Mouse (Mus musculus): ENCODE measurements around the gene Sh3rf1. TPM values are rescaled to one million over a fixed set of nuclear protein-coding genes. Genes with fewer than 3 reads are reported as not detected.
A peak's percentile ranks its signal among the peaks of the same experiment; 100 is the strongest.

The Sh3rf1 gene
- polyA plus RNA-seq, 1 experiment from 2014 or later: 13.0 TPM

DNA sequence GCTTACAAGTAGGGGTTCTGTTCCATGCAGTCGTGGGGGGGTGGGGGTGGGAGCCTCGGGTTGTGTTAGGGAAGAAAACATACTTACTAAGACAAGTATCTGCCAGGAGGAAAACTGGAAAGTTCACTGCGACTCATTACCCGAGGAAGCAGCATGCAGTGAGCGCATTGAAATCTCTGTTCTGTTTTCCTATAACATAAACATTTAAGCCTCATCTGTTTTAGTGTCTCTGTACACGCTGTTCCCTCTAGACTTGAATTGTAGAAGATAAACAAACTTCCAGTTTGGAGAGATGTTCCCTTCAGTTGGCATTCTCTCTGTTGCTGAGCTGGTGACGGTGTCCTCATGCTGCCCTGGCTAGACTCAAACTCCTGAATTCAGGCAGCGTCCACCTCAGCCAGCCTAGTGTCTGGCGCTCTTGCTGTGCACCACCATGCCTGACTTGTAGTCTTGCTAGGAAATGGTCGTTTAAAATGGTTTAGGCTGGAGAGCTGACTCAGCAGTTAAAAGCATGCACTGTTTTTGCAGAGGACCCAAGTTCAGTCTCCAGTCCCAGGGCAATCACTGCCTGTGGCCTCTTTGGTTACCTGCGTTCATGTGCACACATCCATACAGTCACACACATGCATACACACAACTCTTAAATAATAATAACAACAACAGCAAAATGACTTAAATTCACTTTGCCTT lies 162.0 kb downstream of the Sh3rf1 start:
- no peak overlapping the region for H3K9ac ChIP-seq
- H3K27ac ChIP-seq (replicated peaks): peak overlapping the region; percentile 66
- no peaks in the 10 kb centered on the region for H3K9me3 ChIP-seq (replicated peaks)
- H3K36me3 ChIP-seq: peaks cover 19% of the 10 kb centered on the region; the same call in 1 of the 2 replicates
- H3K4me1 ChIP-seq: peaks cover 19% of the 10 kb centered on the region
- WGBS: 66% methylated on average over 11 of the region's 11 CpGs
- no peak overlapping the region for H3K4me2 ChIP-seq (replicated peaks)
- H3K27me3 ChIP-seq: no peaks in the 10 kb centered on the region
- H3K4me3 ChIP-seq (replicated peaks): no peak overlapping the region
- no peak for ATAC-seq (ENCODE audit: insufficient number of reproducible peaks, low FRiP score, low TSS enrichment, low read depth)

- H3K27ac ChIP-seq (replicated peaks): peak overlapping the region; percentile 66
- H3K27me3 ChIP-seq: no peaks in the 10 kb centered on the region
- no peak overlapping the region for H3K4me2 ChIP-seq (replicated peaks)
- no peaks in the 10 kb centered on the region for H3K9me3 ChIP-seq (replicated peaks)
- H3K36me3 ChIP-seq: peaks cover 19% of the 10 kb centered on the region; the same call in 1 of the 2 replicates
- no peak overlapping the region for H3K4me3 ChIP-seq (replicated peaks)
- H3K9ac ChIP-seq: no peak overlapping the region
- WGBS: 14% methylated on average over 7 of the region's 7 CpGs
- peaks cover 24% of the 10 kb centered on the region for H3K4me1 ChIP-seq
- peak; percentile 60 for ATAC-seq (ENCODE audit: insufficient number of reproducible peaks, low FRiP score, low TSS enrichment, low read depth)
Measured at GRCm38 (mm10) chr8:61386645-61387044, 163.0 kb downstream of the Sh3rf1 start.

DNA sequence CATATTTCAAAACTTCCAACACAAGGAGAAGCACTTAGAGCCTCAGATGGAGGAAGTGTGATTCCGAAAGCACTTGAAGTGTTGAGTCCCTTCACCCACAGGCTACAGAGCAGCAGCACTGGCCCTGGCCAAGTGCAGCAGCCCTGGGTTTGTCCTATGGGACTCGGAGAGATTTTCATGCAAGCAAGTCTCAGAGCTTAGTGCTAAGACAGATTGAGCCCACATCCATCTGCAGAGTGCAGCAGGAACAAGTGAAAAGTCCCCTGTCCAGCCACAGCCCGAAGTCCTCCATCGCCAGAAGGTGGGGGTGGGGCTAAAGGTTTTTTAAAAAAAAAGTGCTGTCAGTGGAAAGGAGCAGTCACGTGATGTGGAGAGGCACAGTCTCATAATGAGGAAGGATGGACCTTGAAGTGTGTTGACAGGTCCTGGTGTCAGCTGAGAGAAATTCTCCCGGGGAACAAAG lies 163.9 kb downstream of the Sh3rf1 start:
- Histone ChIP-seq H3K4me3 (replicated peaks) (no peak overlapping the region), H3K4me2 (replicated peaks) (no peak overlapping the region), H3K9ac (no peak overlapping the region), H3K27ac (replicated peaks) (no peak overlapping the region), H3K4me1 (peaks cover 24% of the 10 kb centered on the region), H3K36me3 (peaks cover 19% of the 10 kb centered on the region; the same call in 1 of the 2 replicates), H3K9me3 (replicated peaks) (no peaks in the 10 kb centered on the region), H3K27me3 (no peaks in the 10 kb centered on the region)
- 28% methylated on average over 6 of the region's 6 CpGs for WGBS
- ATAC-seq (ENCODE audit: insufficient number of reproducible peaks, low FRiP score, low TSS enrichment, low read depth): no peak

GRCm38 (mm10) chr8:61388341-61388740 lies 164.7 kb downstream of the Sh3rf1 start:
- Histone ChIP-seq H3K9ac (no peak overlapping the region), H3K27ac (replicated peaks) (no peak overlapping the region), H3K27me3 (no peaks in the 10 kb centered on the region), H3K4me1 (peaks cover 24% of the 10 kb centered on the region), H3K4me2 (replicated peaks) (no peak overlapping the region), H3K4me3 (replicated peaks) (no peak overlapping the region), H3K36me3 (peaks cover 19% of the 10 kb centered on the region; the same call in 1 of the 2 replicates), H3K9me3 (replicated peaks) (no peaks in the 10 kb centered on the region)
- WGBS: 76% methylated on average over 9 of the region's 9 CpGs
- ATAC-seq (ENCODE audit: insufficient number of reproducible peaks, low FRiP score, low TSS enrichment, low read depth): no peak

GRCm38 (mm10) chr8:61390307-61391057 lies 166.8 kb downstream of the Sh3rf1 start:
- H3K27ac ChIP-seq (replicated peaks): no peak overlapping the region
- peaks cover 24% of the 10 kb centered on the region for H3K4me1 ChIP-seq
- no peak overlapping the region for H3K9ac ChIP-seq
- H3K4me3 ChIP-seq (replicated peaks): no peak overlapping the region
- no peaks in the 10 kb centered on the region for H3K27me3 ChIP-seq
- no peak overlapping the region for H3K4me2 ChIP-seq (replicated peaks)
- 47% methylated on average over 18 of the region's 18 CpGs for WGBS
- H3K36me3 ChIP-seq: peaks cover 7% of the 10 kb centered on the region; the same call in 1 of the 2 replicates
- 0 out of 2 replicates have a peak, but pooled peaks have one; percentile 34 for ATAC-seq (ENCODE audit: insufficient number of reproducible peaks, low FRiP score, low TSS enrichment, low read depth)
- no peaks in the 10 kb centered on the region for H3K9me3 ChIP-seq (replicated peaks)

DNA sequence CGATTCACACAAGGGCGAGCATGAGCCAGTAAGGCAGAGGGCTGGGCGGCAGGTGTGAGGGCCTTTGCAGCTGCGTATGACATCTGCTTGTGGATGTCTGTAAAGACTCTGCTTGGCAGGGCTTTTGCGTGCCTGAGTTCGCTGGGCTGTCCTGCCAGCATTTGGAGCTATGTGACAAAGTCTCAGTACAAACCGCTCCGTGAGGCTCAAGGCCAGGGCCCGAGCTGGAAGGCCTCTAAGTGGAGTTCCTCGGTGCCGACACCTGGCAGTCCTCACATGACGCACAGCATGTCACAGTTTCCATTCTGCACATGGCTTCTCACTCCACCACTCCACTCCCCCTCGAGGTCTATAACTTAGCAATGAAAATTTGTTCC lies 167.4 kb downstream of the Sh3rf1 start:
- Histone ChIP-seq H3K4me2 (replicated peaks) (no peak overlapping the region), H3K4me1 (peaks cover 24% of the 10 kb centered on the region), H3K27me3 (no peaks in the 10 kb centered on the region), H3K4me3 (replicated peaks) (no peak overlapping the region), H3K9me3 (replicated peaks) (no peaks in the 10 kb centered on the region), H3K36me3 (peaks cover 7% of the 10 kb centered on the region; the same call in 1 of the 2 replicates), H3K27ac (replicated peaks) (no peak overlapping the region; the same call in 1 of the 2 replicates), H3K9ac (no peak overlapping the region)
- peak; percentile 44; the same call in 1 of the 2 replicates for ATAC-seq (ENCODE audit: insufficient number of reproducible peaks, low FRiP score, low TSS enrichment, low read depth)
- WGBS: 73% methylated on average over 13 of the region's 13 CpGs

GRCm38 (mm10) chr8:61397139-61397538 lies 173.5 kb downstream of the Sh3rf1 start:
- Histone ChIP-seq H3K4me1 (no peaks in the 10 kb centered on the region), H3K27me3 (no peaks in the 10 kb centered on the region), H3K4me3 (replicated peaks) (no peak overlapping the region), H3K9me3 (replicated peaks) (no peaks in the 10 kb centered on the region), H3K27ac (replicated peaks) (no peak overlapping the region), H3K36me3 (peaks cover 3% of the 10 kb centered on the region; the same call in 1 of the 2 replicates), H3K4me2 (replicated peaks) (no peak overlapping the region), H3K9ac (no peak overlapping the region)
- no peak for ATAC-seq (ENCODE audit: insufficient number of reproducible peaks, low FRiP score, low TSS enrichment, low read depth)
- WGBS: 81% methylated on average over 2 of the region's 2 CpGs

DNA sequence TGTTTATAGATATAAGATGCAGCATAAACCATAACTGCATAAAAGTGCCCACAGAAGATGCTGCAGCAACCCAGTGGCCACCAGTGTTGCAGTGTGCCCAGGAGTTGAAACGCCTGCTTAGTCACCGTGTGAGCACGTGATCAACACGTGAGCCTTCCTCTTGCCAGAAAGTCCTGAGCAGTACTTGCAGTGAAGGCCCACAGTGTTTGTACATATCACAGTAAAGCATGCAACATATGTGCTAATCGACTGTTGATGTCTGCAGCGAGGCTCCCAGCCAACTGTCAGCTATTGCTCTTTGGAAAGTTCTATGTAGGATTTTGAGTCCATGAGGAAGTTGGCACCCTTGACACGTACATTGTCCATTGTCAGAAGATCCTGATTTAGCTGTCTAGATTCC lies 174.1 kb downstream of the Sh3rf1 start:
- Histone ChIP-seq H3K27ac (replicated peaks) (no peak overlapping the region), H3K4me2 (replicated peaks) (no peak overlapping the region), H3K4me3 (replicated peaks) (no peak overlapping the region), H3K27me3 (no peaks in the 10 kb centered on the region), H3K4me1 (no peaks in the 10 kb centered on the region), H3K9ac (no peak overlapping the region), H3K36me3 (peaks cover 3% of the 10 kb centered on the region; the same call in 1 of the 2 replicates), H3K9me3 (replicated peaks) (no peaks in the 10 kb centered on the region)
- ATAC-seq (ENCODE audit: insufficient number of reproducible peaks, low FRiP score, low TSS enrichment, low read depth): no peak
- 79% methylated on average over 7 of the region's 7 CpGs for WGBS

GRCm38 (mm10) chr8:61402861-61403260 lies 179.2 kb downstream of the Sh3rf1 start:
- 74% methylated on average over 7 of the region's 7 CpGs for WGBS
- ATAC-seq (ENCODE audit: insufficient number of reproducible peaks, low FRiP score, low TSS enrichment, low read depth): no peak
- Histone ChIP-seq H3K27me3 (no peaks in the 10 kb centered on the region), H3K9ac (no peak overlapping the region), H3K4me2 (replicated peaks) (no peak overlapping the region), H3K4me1 (peaks cover 13% of the 10 kb centered on the region; the same call in 1 of the 2 replicates), H3K4me3 (replicated peaks) (no peak overlapping the region), H3K36me3 (no peaks in the 10 kb centered on the region), H3K27ac (replicated peaks) (no peak overlapping the region), H3K9me3 (replicated peaks) (no peaks in the 10 kb centered on the region)

DNA sequence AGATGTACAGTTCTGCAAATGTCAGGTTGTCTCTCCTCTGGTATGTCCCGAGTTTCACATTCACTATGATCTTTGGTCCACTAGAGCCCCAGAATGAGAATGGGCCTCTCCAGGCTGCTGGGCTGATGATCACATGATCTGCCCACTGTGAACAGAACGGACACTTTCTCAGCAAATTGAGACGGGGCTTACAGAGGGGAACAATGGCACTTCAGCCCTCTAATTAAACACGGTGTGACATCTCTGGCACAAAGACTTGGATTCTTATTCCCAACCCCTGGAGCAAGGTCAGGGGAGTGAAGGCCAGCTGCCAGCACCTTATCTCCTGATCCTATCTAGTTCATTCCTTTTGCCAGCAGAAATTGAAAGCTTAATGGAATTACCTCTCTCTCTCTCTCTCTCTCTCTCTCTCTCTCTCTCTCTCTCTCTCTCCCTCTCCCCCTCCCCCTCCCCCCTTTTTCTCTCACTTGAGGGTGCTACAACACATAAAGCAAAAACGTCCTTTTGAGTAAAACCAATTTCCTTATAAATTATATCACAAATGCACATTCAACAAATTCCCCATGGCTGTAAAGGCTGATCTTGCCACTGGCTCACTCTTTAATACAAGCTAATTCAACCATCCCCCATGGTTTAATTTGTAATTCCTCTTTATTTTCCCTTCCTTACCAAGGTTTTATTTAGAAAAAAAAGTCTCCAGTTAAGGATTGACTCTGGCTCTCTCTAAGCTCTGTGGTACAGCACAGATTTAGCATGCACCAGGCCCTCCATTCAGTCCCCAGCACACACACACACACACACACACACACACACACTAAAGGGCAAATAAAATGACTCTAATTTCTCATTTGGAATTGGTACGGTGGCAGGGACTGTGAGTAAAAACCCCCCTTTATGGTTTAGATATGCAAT lies 179.8 kb downstream of the Sh3rf1 start:
- peaks cover 13% of the 10 kb centered on the region; the same call in 1 of the 2 replicates for H3K4me1 ChIP-seq
- no peak for ATAC-seq (ENCODE audit: insufficient number of reproducible peaks, low FRiP score, low TSS enrichment, low read depth)
- H3K27me3 ChIP-seq: no peaks in the 10 kb centered on the region
- H3K4me3 ChIP-seq (replicated peaks): no peak overlapping the region
- no peaks in the 10 kb centered on the region for H3K36me3 ChIP-seq
- 0 out of 2 replicates have a peak overlapping the region, but pooled peaks have one; percentile 30 for H3K27ac ChIP-seq (replicated peaks)
- H3K4me2 ChIP-seq (replicated peaks): no peak overlapping the region
- H3K9me3 ChIP-seq (replicated peaks): no peaks in the 10 kb centered on the region
- no peak overlapping the region for H3K9ac ChIP-seq
- 17% methylated on average over 6 of the region's 6 CpGs for WGBS
